Mouse (Mus musculus) kidney, postnatal 36 days (tissue): ENCODE measurements around the gene Gmip.
A peak's percentile ranks its signal among the peaks of the same experiment; 100 is the strongest.

Source experiments
- DNase-seq, 2 experiments: peaks; one replicate each; pipeline ENCODE4 v3.0.0; 2021 to 2022; ENCODE audit warnings: mixed read lengths in 2 of 2

The Gmip gene

DNA sequence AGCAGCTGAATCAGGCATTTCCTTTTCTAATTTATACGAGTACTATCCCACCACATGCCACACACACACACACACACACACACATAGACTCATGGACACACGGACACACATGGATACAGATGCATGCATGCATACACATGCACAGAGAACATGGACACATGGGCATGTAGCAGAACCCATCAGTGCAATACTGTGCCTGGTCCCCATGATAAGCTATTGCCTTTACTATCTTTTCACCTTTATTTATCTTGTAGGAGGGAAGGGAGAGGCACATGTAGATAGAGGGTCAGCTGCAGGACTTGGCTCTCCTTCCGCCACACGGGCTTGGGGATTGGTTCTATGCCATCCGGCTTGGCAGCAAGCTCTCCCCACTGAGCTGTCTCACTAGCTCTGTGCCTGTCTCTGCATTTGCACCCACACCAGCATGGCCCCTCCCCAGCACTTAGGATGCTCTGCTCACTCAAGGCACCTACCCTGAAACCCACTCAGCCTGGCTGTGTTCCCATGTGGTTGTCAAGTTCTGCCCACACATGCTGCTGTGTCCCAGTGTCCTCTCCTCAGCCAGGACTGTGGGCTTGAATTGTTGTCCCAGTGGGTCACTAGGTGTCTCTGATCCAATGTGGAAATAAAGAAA is 55.0 kb downstream of the Gmip start:
- no peak for DNase-seq

DNA sequence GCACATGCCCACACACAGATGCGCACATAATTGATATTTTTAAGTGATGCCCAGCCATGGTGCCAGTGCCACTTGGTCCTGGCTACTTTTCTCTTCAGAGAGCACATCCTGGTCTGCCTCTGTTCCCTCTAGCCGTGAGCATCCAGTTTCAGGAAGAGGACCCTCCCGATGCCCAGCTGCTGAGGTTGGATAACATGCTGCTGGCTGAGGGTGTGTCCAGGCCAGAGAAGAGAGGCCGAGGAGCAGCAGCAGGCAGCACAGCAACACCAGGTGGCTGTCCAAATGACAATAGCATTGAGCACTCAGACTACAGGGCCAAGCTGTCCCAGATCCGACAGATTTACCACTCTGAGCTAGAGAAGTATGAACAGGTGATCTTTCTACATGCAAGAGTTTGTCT is 55.7 kb downstream of the Gmip start:
- no peak for DNase-seq

DNA sequence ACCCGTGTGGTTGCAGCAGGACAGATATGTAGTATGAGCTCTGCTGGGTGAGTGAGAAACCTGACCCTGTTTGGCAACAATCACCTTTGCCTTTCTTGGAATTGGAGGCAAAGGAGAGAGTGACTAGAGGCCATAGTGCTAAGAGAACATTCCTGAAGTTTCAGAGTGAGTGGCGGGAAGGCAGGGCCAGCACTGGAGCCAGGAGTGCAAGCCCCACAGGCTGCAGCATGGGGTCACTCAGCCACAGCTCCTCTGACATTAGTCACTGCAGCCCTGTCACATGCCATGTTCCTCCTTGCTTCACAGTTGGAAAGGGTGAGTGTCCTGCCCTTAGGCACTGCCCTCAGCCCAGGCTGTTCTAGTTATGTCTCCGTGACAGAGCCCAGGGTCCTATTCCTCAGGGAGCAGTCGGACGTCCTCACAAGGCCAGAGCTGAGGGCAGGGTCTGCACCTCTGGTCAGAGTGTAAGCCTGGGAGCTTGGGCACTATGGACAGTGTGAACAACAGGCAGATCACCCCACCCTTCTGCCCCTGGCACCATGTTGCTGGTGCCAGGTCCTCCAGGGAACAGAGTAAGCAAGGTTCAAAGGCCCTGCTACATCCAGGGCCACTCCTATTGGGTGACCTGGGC is 59.3 kb downstream of the Gmip start:
- DNase-seq = peak; percentile 43 to 48

DNA sequence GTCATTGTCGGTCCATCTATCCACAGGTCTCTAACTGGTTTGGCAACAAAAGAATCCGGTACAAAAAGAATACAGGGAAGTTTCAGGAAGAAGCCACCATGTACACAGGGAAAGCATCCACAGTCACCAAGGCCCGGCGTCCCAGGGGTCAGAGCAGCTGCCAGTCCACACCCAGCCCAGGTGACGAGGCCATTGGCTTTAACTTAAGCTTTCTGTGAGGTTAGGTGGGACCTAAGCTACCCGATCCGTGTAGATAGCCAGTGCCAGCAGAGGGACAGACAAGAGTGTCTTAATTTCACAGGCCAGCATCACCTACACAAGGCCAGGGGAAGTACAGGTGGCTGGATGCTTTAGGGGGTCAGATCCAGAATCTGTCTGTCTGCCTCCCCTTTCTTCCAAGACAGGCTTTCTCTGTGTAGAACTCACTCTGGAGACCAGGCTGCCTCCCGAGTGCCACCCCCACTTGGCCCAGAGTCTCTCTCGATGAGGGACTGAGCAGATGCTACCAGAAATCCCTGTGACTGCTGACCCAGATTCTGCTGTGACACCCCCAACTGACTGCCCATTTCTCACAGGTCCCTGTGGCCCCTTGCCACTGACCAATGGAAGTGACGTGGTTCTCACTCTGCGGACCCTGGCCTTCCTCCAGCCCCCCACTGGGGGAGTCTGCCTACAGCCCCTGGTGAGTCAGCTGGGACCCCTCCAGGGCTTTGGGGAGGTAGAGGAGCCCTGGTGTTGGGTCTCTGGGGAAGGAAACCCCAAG is 61.7 kb downstream of the Gmip start:
- no peak for DNase-seq

GRCm38 (mm10) chr8:69870907-69871306 is 62.4 kb downstream of the Gmip start:
- no peak for DNase-seq
